Mouse (Mus musculus): ENCODE measurements at regions not wholly inside any gene's neighbourhood (a gene's known extent, or its start where the extent isn't known, plus 50 kb on each side); places are given as distances from the start of the nearest gene placed in this dataset.
A peak's percentile ranks its signal among the peaks of the same experiment; 100 is the strongest.

DNA sequence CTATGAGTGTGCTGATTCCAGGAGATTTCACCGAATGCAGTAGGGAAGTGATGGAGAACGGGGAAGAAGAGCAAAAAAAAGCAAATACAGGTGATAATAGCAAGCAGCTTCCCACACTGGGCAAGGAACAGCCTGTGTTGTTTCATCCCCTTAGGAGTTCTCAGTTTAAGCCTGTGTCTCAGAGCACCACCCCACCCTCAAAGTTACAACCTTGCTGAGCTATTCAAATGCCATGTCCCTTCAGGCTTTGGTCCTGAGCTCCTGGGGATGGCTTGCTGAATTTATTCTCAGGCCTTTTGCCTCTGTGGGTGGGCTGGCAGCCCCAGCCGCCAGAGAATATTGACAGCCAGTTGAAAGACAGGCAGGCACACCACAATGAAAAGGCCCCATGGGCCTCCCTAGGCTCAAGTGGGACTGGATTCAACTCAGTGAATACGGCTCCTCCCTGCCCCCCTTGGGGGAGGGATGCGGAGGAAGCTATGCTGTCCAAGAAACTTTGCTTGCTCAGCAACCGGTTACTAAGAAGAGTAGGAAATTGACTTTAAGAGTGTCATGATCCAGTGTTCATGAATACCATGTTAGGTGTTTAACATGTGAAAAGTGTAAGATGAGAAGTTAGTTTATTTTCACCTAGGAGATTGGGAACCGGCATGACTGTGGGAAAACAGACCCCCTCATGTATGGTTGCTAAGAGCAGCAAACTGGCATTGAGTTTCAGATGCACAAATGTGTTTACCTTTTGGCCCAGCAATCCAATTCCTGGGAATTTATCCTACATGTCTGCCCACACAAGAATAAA is 142.5 kb upstream of the Egfl6 start:
- intact Hi-C loops (cut with DNase I) = no loop called here
- DNase-seq (ENCODE audit: low spot score) = no peak

- intact Hi-C loops (cut with DNase I) = no loop called here
- no peak for DNase-seq (ENCODE audit: low spot score)
These were observed 140.4 kb upstream of the Egfl6 start for GRCm38 (mm10) chrX:166725761-166726503.

DNA sequence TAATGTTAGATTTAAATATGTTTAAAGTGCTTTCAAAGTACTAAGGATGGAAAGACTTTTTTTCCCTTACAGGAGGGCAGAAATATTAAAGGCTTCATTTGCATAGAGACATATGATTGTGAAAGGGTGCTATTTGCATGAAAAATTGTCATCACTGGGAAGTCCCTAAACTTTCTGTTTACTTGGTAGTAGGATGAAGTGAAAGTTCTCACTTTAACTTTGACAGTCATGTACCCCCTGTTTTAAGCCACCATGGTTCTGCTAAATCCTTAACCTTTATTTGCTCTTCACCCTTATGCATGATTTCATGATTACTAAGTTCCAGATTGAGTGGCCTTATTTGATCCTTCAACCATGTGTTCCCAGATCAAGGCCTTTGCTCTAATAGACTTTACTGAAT is 132.6 kb upstream of the Egfl6 start:
- no peak for DNase-seq (ENCODE audit: low spot score)
- intact Hi-C loops (cut with DNase I) = no loop called here

- DNase-seq (ENCODE audit: low spot score) = no peak
- intact Hi-C loops (cut with DNase I) = no loop called here
These were observed 123.8 kb upstream of the Egfl6 start for GRCm38 (mm10) chrX:166709306-166709705.

GRCm38 (mm10) chrX:166708106-166708505 is 122.6 kb upstream of the Egfl6 start:
- DNase-seq (ENCODE audit: low spot score) = no peak
- intact Hi-C loops (cut with DNase I) = no loop called here

DNA sequence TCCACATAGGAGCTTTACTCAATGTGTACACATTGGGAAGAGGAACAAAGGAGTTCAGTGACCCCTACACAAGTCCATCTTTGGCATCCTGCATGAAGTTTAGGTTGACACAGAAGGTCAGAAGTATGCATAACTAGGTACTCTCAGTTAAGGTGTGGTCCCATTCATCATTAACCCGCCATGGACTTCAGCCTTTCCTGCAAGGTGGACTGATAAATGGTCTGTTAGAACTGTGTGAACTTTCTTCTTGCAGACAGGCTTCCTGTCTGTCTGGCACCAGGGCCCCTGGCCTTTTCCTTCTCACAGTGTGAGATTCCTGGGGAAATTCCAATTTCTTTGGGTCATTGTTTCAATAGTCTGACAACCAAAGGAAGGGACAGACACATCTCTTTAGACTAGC is 121.5 kb upstream of the Egfl6 start:
- DNase-seq (ENCODE audit: low spot score) = no peak
- intact Hi-C loops (cut with DNase I) = no loop called here

GRCm38 (mm10) chrX:166704311-166704710 is 118.8 kb upstream of the Egfl6 start:
- intact Hi-C loops (cut with DNase I) = no loop called here
- DNase-seq (ENCODE audit: low spot score) = no peak

DNA sequence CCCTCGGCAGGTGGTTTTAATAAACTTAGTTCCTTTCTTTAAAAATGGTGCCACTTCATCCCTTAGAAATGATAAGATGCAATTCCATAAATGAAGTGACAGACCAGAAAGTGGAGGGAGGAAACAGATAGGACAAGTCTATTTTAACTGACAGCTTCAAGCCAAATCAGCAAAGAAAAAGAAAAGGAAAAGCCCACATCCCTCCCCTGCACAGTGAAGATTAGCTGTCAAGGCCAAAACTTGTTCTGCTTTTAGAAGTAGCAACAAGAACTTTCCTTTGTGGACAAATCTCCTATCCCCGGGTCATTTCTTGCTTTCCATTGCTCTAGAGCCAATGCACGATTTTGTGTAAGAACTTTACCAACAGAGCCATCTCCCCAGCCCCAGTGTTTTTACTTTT is 108.7 kb upstream of the Egfl6 start:
- DNase-seq (ENCODE audit: low spot score) = no peak
- intact Hi-C loops (cut with DNase I) = no loop called here

- intact Hi-C loops (cut with DNase I) = no loop called here
These were observed 103.3 kb upstream of the Egfl6 start for GRCm38 (mm10) chrX:166688779-166689178.

DNA sequence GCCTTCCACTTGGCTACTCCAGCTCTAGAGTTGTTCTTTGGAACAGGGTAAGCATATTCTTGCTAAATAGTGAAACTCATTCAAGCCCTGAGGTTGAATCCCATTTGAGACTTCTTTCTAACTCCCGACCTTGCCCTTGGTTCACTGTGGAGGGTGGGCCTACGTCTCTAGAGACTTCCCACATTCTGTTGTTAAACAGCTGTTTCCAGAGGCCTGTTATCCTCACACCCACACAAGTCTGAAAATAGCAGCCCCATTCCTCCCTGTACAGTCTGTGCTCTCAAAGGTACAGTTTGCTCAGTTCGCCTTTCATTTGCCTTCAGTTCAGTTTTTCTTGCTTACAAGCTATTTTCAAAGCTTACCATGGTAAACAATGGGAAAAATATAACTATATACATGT is 87.9 kb upstream of the Egfl6 start:
- DNase-seq (ENCODE audit: low spot score) = no peak

More at GRCm38 (mm10) chrX:166688779-166689178, 103.3 kb upstream of the Egfl6 start:
- DNase-seq (ENCODE audit: low spot score) = no peak

GRCm38 (mm10) chrX:166672617-166673016 is 87.1 kb upstream of the Egfl6 start:
- intact Hi-C loops (cut with DNase I) = no loop called here
- no peak for DNase-seq (ENCODE audit: low spot score)

More for the DNA sequence above, 87.9 kb upstream of the Egfl6 start:
- intact Hi-C loops (cut with DNase I) = no loop called here

- DNase-seq (ENCODE audit: low spot score) = no peak
- intact Hi-C loops (cut with DNase I) = no loop called here
These were observed 86.3 kb upstream of the Egfl6 start for GRCm38 (mm10) chrX:166671853-166672252.

DNA sequence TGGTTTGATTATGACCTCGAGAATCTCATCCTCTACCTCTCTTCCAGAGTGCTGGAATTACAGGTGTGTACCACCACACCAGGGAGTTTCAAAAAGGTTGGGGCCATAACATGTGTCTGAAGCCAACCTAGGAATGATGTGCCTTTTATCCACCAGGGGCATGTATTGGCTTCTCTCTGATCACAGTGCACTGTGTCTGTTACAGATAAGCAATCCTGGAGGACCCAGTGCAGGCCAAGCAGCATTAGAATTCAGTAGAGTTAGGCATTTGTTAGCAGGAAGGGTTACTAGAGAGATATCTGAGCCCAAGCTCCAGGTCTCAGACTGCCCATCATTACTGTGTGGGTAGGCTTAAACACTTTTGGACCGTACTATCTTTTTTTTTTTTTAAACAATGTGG is 80.8 kb upstream of the Egfl6 start:
- no peak for DNase-seq (ENCODE audit: low spot score)
- intact Hi-C loops (cut with DNase I) = loop anchor here (10.0 kb wide), 2 partner anchors 368 to 438 kb away; no protein-coding TSS in a partner anchor

DNA sequence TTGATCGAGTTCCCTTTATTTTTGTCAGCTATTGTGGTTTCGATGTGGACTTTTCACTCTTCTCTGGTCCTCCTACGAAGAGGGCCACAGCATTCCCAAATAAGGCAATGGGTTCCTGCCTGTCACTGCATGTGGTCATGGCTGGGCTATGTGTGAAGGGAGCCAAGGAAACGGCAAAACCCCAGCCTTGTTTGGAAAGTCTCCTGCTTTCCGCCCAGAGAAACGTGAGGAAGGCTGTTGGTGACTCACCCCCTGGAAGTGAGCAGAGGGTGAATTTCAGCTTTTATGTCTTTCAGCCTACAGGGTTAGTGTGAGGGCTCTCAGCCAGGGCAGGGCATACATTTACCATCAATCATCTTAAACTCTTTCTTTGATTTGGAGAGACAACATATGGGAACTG is 76.3 kb upstream of the Egfl6 start:
- peak; percentile 67 for DNase-seq (ENCODE audit: low spot score)
- intact Hi-C loops (cut with DNase I) = loop anchor here (5.0 to 10.0 kb wide), 3 partner anchors 130 to 443 kb away; no protein-coding TSS in a partner anchor

- DNase-seq (ENCODE audit: low spot score) = peak; percentile 26
- intact Hi-C loops (cut with DNase I) = loop anchor here (5.0 to 10.0 kb wide), 3 partner anchors 131 to 444 kb away; no protein-coding TSS in a partner anchor
These were observed 75.7 kb upstream of the Egfl6 start for GRCm38 (mm10) chrX:166661043-166661718.

DNA sequence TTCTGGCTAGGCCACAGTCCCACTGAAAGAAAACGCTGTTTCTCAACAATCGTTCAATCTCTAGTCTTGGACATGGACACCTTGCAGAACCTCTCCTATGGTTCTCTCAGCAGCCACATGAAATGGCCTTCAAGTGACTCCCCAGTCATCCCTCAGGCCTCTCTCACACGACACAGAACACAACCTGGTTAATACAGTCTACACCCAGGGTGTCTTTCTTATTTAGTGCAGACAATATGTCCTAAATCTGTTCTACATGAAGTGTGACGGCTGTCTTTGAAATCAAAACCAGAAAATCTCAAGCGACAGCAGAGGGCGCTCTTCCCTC is 75.2 kb upstream of the Egfl6 start:
- intact Hi-C loops (cut with DNase I) = loop anchor here (1.0 to 10.0 kb wide), 4 partner anchors 132 to 573 kb away; no protein-coding TSS in a partner anchor
- no peak for DNase-seq (ENCODE audit: low spot score)

- intact Hi-C loops (cut with DNase I) = loop anchor here (1.0 to 10.0 kb wide), 4 partner anchors 138 to 485 kb away; partner anchors contain the start of gene Tceanc
- no peak for DNase-seq (ENCODE audit: low spot score)
These were observed 66.9 kb upstream of the Egfl6 start for GRCm38 (mm10) chrX:166652400-166652799.

- intact Hi-C loops (cut with DNase I) = no loop called here
These were observed 60.2 kb upstream of the Egfl6 start for GRCm38 (mm10) chrX:166645713-166646112.

GRCm38 (mm10) chrX:166641256-166641655 is 55.7 kb upstream of the Egfl6 start:
- no peak for DNase-seq (ENCODE audit: low spot score)
- intact Hi-C loops (cut with DNase I) = no loop called here

More at GRCm38 (mm10) chrX:166645713-166646112, 60.2 kb upstream of the Egfl6 start:
- no peak for DNase-seq (ENCODE audit: low spot score)

DNA sequence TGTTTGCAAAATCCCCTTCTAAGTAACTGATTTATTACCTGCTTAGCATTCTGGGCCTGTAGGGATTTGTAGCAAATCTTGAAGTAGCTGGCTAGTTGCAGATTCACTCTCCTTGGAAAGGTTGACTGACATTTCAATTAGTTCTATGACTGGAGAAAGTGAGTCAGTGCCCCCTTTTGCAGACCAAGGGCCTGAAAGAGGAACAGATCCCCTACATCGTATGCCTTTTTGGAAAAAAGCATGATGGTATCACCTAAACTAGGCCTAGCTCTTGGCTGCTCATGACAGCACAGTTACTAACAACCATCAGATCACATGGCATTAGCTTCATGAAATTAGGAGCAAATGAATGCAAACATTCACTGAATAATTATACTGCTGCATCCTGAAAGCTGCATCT is 54.7 kb upstream of the Egfl6 start:
- DNase-seq (ENCODE audit: low spot score) = no peak
- intact Hi-C loops (cut with DNase I) = no loop called here

All from heart, postnatal 25 days (tissue).